Comparison of ENCODE assay signal across 29 mouse cellular contexts in genomic region chr19:42038310-42038709, GRCm38 (mm10). TPM values are rescaled to one million over a fixed set of nuclear protein-coding genes. Genes with fewer than 3 reads are reported as not detected.
"Had no signal": no experiment of that assay in that cellular context is flagged by ENCODE, and none has a peak within 500 bp of the region (broad histone marks: within the 10 kb centered on the region; RNA-seq: fewer than 3 reads in every experiment).

No protein-coding gene starts in this region.

- H3K27ac ChIP-seq: liver, embryonic 15.5 days; lung, embryonic 15.5 days; macrophage; midbrain, embryonic 12.5 days; neural tube, embryonic 13.5 days; neural tube, embryonic 15.5 days had no signal

- H3K36me3 ChIP-seq: liver, embryonic 15.5 days; lung, embryonic 15.5 days; neural tube, embryonic 15.5 days had no signal

- H3K4me2 ChIP-seq: liver, embryonic 15.5 days; lung, embryonic 15.5 days; midbrain, embryonic 12.5 days; neural tube, embryonic 13.5 days; neural tube, embryonic 15.5 days had no signal

- H3K4me1 ChIP-seq: midbrain, embryonic 12.5 days had no signal

- H3K9ac ChIP-seq: liver, embryonic 15.5 days; liver, postnatal 0 days; lung, embryonic 15.5 days; midbrain, embryonic 12.5 days; neural tube, embryonic 13.5 days; neural tube, embryonic 15.5 days had no signal

- ATAC-seq: liver, postnatal 0 days; lung, postnatal 0 days; midbrain, embryonic 16.5 days had no signal

- DNase-seq: liver, postnatal 0 days; lung, adult 2 months; lung, postnatal 14 days; lung, postnatal 36 days; midbrain, embryonic 14.5 days; retina, postnatal 1 day; right cerebral cortex, adult 18-20 months; right cerebral cortex, postnatal 25 days; right cerebral cortex, postnatal 4 days; spleen, adult 18-20 months; thymus, adult 2 months; thymus, postnatal 25 days; thymus, postnatal 4 days had no signal

- H3K9me3 ChIP-seq: liver, embryonic 15.5 days; lung, embryonic 15.5 days; megakaryocyte, embryonic 14.5 days; midbrain, embryonic 12.5 days; neural tube, embryonic 13.5 days; neural tube, embryonic 15.5 days had no signal

- H3K4me3 ChIP-seq: liver, embryonic 15.5 days; lung, embryonic 15.5 days; megakaryocyte, embryonic 14.5 days; midbrain, embryonic 12.5 days; neural tube, embryonic 13.5 days; neural tube, embryonic 15.5 days had no signal

RNA-seq across cellular contexts. Expression of gene Ankrd2, which starts 2.5 kb away (rescaled TPM):
- total RNA-seq: megakaryocyte progenitor cell, adult 5-6 weeks; monocyte, adult 5-6 weeks had no signal
- polyA plus RNA-seq: macrophage; midbrain, embryonic 12.5 days; small intestine, adult 2 months; urinary bladder, adult 2 months had no signal

RNA-seq across cellular contexts. Expression of gene Hoga1, which starts 7.1 kb away (rescaled TPM):
- total RNA-seq: monocyte, adult 5-6 weeks had no signal

RNA-seq across cellular contexts. Expression of gene 4933411K16Rik, which starts 13.7 kb away (rescaled TPM):
- total RNA-seq: megakaryocyte progenitor cell, adult 5-6 weeks had no signal
- polyA plus RNA-seq: lung, embryonic 15.5 days; midbrain, embryonic 12.5 days; midbrain, embryonic 14.5 days; midbrain, embryonic 16.5 days; neural tube, embryonic 11.5 days; neural tube, embryonic 13.5 days; neural tube, embryonic 15.5 days; small intestine, adult 2 months; stomach, embryonic 14.5 days; stomach, embryonic 16.5 days had no signal

RNA-seq across cellular contexts. Expression of gene Morn4, which starts 47.8 kb away (rescaled TPM):
- total RNA-seq: monocyte, adult 5-6 weeks had no signal
